Mouse (Mus musculus) spleen, postnatal 14 days (tissue): ENCODE data around the gene Xpot.

Source experiments
- DNase-seq, 2 experiments: peaks; one replicate each; pipeline ENCODE4 v3.0.0; 2021 to 2022; ENCODE audit warnings: low spot score in 2 of 2

Xpot gene

DNA sequence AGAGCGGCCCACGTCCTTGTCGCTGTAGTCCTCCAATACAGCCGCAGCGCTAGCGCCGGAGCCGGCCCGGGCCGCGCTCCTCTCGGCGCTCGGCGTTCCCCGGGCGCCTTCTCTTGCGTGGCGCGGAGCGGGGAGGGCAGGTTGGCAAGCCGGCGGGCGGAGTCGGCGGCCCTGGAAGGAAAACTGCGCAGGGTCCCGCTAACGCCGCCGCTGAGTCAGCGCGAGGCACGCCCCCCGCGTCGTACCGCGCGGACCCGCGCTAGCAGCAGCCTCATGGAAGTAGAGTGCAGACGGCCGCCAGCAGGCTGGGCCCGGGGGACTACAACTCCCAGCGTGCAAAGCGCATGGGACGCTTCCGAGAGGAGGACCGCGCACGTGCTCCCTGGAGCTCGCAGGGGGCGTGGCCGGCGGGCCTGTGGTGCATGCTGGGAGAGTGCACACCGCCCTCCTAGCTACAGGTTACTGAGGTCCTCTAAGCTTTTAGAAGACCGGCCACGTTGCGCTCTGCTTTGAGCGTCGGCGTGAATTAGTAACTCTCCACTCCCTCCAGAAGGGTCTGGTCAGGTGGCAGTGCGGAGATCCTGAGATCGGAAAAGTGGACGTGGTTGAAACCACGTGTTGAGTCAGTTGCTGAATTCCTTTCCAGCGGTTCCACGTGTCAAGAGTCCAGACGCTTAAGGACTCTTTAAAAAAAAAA lies at the start of gene Xpot:
Gene Xpot, minus strand, starts transcription at position 147 of the 697 bp plus-strand sequence.
- DNase-seq = peak; percentile 94 to 98

DNA sequence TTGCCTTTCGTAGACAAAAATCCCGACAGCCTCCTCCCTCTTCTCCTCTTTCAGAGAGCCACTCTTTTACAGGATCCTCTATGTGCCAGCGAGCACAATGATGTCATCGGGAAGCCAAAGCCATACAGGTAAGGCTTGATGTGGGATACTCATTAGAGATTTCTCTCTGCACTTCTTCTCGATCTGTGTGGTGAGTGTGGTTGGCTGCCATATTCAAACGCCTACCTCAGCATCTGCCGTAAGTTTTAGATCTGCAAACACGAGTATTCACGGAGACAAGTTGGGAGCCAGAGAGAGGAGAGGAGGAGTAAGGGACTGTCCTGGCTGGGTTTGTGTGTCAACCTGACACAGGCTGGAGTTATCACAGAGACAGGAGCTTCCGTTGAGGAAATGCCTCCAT lies 43.0 kb upstream of the Xpot start:
- DNase-seq = no peak

GRCm38 (mm10) chr10:121665631-121666145 lies 39.6 kb upstream of the Xpot start:
- no peak for DNase-seq

GRCm38 (mm10) chr10:121663599-121663998 lies 37.5 kb upstream of the Xpot start:
- no peak for DNase-seq

GRCm38 (mm10) chr10:121662711-121663110 lies 36.6 kb upstream of the Xpot start:
- DNase-seq = no peak

DNA sequence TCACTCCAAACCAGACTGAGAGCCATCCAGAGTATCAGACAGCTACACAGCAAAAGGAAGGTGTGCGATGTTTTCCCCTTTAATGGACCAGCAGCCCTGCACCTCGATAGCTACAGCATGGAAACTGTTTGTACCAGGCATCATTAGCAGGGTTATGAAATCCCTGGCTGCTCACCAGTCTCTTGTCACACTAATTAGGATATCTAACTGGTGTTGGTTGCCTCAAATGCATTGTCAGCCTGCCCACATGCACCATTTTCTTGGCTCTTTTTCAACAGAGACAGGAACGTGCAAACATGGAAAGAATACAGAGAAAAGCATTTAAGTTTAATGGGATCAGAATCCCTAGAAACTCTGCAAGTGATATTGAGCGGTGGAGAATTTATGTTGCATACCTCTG lies 29.8 kb upstream of the Xpot start:
- DNase-seq = no peak

DNA sequence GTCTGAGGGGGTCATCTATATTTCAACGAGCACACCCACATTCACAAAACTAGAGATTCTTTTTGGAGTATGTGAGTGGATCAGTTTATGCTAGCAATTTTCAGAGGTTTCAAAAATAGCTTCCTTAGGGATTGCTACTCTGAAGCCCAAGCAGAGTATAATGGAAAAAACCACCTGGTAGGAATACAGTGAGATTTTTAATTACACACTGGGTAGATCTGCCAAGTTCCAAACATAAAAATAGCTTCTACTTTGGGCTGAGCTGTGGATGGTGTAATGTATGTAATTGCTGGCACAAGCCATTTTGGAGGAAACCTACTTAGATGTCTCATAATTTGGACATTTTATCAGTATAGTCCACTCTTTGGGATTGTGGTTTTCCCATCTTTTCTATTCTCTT lies 26.9 kb upstream of the Xpot start:
- DNase-seq = no peak

- DNase-seq = no peak
These were observed 20.2 kb upstream of the Xpot start for GRCm38 (mm10) chr10:121646294-121646693.

GRCm38 (mm10) chr10:121642054-121642947 lies 16.2 kb upstream of the Xpot start:
- DNase-seq = no peak

GRCm38 (mm10) chr10:121641272-121642053 lies 15.3 kb upstream of the Xpot start, which contains the start of gene D930020B18Rik:
Gene D930020B18Rik (plus strand): TSS chr10:121641588.
- no peak for DNase-seq

DNA sequence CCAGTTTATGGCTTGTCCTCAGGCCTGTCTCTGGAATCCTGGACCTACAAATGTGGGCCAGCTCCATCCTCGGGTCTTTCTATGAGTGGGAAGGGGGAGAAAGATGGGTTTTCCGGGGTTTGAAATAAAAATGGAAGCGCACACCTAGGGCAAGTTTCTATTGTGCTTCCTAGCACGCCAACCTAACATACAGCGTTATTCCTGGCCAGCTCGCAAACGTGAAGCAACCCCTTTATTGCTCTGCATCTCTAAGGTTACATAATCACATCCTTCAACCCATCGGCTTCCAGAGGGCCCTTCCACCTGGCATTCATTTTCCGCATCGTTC lies 14.8 kb upstream of the Xpot start:
- DNase-seq = no peak

- peak in 1 of 2 experiments; percentile 13 for DNase-seq
These were observed 14.2 kb upstream of the Xpot start for GRCm38 (mm10) chr10:121640150-121640930.

DNA sequence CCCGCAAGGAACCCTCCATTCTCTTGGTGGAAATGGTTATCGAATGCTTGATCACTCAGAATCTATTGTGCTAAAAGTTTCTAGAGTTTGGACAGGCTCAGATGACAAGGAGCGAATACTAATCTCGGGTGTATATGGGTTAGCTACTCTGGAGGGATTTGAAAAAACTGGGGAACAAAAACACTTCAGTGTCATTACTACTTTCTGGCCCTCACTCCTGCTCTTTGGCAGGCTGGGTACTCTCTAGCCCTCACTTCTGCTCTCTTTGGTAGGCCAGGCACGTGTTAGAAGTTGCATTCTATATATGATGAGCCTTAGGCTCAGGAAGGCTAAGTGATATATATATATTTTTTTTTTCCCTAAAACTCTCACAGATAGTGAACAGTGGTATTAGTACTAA lies 13.4 kb upstream of the Xpot start:
- no peak for DNase-seq

DNA sequence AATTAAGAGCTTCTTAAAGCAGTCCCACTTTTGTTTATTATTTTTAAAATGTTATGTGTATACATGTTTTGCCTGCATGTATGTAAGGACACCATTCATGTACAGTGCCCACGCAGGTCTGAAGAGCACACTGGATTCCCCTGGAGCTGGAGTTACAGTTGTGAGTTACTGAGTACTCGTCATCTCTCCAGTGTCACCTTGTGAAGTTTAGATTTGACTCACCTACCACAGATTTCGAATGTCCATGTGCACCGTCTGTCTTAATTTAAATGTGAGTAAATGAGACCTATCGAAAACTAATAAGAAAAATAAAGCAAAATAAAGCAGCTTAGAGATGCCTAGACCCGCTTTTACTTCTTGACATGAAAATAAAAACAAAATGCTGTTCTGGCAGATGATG lies 10.1 kb upstream of the Xpot start:
- DNase-seq = no peak

GRCm38 (mm10) chr10:121634159-121634558 lies 8.0 kb upstream of the Xpot start:
- no peak for DNase-seq

GRCm38 (mm10) chr10:121628561-121629040 lies 2.5 kb upstream of the Xpot start:
- no peak for DNase-seq

DNA sequence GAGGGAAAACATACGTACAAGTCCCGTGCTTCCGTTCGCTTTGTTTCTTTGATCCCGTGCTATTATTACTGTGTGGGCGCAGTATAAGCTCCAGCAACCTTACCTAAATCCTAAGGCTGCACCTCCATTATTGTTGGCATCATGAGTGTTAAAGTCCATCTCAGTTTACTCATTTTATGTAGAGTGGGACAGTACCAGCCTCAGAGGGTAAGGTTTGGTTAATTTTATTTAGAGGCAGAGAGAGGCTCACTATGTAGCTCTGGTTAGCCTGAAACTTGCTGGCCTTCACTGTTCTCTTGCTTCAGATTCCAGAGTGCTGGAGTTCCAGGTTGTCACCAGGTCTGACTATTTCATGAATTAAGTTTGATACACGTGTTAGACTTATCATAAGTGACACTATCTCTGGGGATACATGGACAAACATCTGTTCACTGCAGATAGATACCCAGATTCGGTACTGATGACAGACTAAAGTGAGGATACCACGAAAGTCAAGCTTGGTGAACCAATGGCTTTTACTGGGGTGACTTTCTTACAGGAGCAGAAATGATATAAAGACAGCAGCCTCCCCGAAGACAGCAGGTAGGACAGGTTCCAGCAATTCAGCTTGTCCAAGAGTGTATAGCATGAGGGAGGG lies 1.2 kb upstream of the Xpot start:
- no peak for DNase-seq

- peak in 1 of 2 experiments; percentile 45 for DNase-seq
These were observed 536 bp downstream of the Xpot start for GRCm38 (mm10) chr10:121625407-121626185.

DNA sequence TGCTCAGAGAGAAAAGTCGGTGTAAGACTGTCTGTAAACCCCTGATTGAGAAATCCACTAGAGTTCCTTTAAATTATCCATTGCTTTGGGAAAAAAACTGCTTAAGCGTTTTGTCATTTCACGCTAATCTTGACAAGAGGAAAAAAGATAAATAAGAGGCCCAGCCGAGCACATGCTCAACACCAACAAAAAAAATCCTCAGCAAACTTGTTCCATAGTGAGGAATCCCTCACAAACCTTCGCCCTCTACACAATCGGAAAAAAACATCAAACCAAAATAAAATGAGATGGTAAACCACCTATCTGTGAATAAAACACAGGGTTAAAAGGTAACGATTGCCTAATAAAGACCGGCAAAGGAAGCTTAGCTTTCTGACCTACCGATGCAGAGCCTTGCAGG lies 1.1 kb downstream of the Xpot start:
- DNase-seq = no peak

DNA sequence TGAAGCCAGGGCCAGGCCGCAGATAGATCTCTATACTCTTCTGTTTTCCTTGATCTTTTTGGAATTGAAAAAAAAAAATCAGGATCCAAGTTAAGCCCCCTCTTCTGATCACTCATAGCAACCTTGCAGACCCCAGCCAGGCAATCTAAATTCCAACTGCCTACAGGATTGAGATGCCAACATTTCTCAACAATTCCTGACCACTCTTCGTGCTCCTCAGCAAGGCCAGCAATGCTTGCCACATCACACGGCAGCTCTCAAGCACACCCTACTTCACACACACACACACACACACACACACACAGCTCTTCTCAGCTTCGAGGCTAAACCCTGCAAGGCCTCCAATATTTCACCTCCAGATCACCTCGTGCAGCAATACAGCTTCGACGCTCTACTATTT lies 2.5 kb downstream of the Xpot start:
- DNase-seq = no peak
